28 mouse cellular contexts compared by ENCODE assay signal in genomic region chr17:15455203-15455602, GRCm38 (mm10). TPM values are rescaled to one million over a fixed set of nuclear protein-coding genes. Genes with fewer than 3 reads are reported as not detected.
DNase-seq lines count a peak whose midpoint lies in the region; TF ChIP-seq lines count a peak whose summit lies in the region.
"Had no signal": no experiment of that assay in that cellular context is flagged by ENCODE, and none has a peak within 500 bp of the region (broad histone marks: within the 10 kb centered on the region; RNA-seq: fewer than 3 reads in every experiment).

No protein-coding gene starts in this region.

- peak; percentile 22 for DNase-seq in heart, adult 11 months
- no peak for DNase-seq in heart, postnatal 36 days
- DNase-seq in 3T3-L1 (ENCODE audit: low read depth, low spot score) (peak; percentile 13), ES-E14 (ENCODE audit: low read depth, low spot score) (peak; percentile 26), ZHBTc4 (ENCODE audit: low read depth, low spot score) (peak; percentile 24)
- no peak for DNase-seq in spleen, postnatal 14 days (ENCODE audit: low spot score in 2 of 2)
- DNase-seq in left cerebral cortex, postnatal 14 days (ENCODE audit: low spot score in 2 of 2), result no peak
- DNase-seq: adrenal gland, adult 2 months; adrenal gland, postnatal 14 days; cerebellum, adult 11 months; cerebellum, adult 2 months; cerebellum, adult 9-11 months; cerebellum, postnatal 36 days; embryo, embryonic 11 days; forebrain, postnatal 0 days; gastrocnemius, adult 2 months; gastrocnemius, postnatal 36 days; heart, adult 18-20 months; heart, postnatal 10 days; heart, postnatal 4 days; kidney, adult 18-20 months had no signal

- no peak overlapping the region for H3K9ac ChIP-seq in ES-E14 (ENCODE audit: insufficient read depth, low read depth, low read length, poor library complexity, severe bottlenecking)
- H3K9ac ChIP-seq: embryonic facial prominence, embryonic 12.5 days; embryonic facial prominence, embryonic 15.5 days; forebrain, postnatal 0 days; heart, embryonic 12.5 days; heart, embryonic 15.5 days; hindbrain, embryonic 14.5 days had no signal

- in situ Hi-C loops in ES-E14 (cut with MboI; ENCODE audit: low sequenced_read_pairs in 2 of 2, unreplicated experiment in 2 of 2), result loop anchor here in 1 of 2 experiments (25.0 kb wide), 1 partner anchor 393 kb away; no protein-coding TSS in a partner anchor

- no peak overlapping the region for H3K27ac ChIP-seq in ES-E14 (ENCODE audit: insufficient read depth, low read depth, low read length, poor library complexity, severe bottlenecking)
- H3K27ac ChIP-seq: embryonic facial prominence, embryonic 12.5 days; embryonic facial prominence, embryonic 15.5 days; gastrocnemius, adult 2 months; heart, embryonic 15.5 days; hindbrain, embryonic 14.5 days; hindbrain, postnatal 0 days had no signal

- H3K36me3 ChIP-seq in ES-E14 (ENCODE audit: control insufficient read depth, insufficient read depth, low read length, poor library complexity, severe bottlenecking), result no peaks in the 10 kb centered on the region
- H3K36me3 ChIP-seq: embryonic facial prominence, embryonic 12.5 days; embryonic facial prominence, embryonic 15.5 days; heart, embryonic 12.5 days; heart, embryonic 15.5 days had no signal

- H3K9me3 ChIP-seq in ES-E14 (ENCODE audit: control insufficient read depth, insufficient read depth, low read depth, low read length), result no peaks in the 10 kb centered on the region
- H3K9me3 ChIP-seq: embryonic facial prominence, embryonic 12.5 days; embryonic facial prominence, embryonic 15.5 days; G1E; heart, embryonic 12.5 days; heart, embryonic 15.5 days had no signal

- intact Hi-C loops in heart, postnatal 36 days (cut with DNase I), result no loop called here
- intact Hi-C loops in left cerebral cortex, postnatal 14 days (cut with DNase I), result no loop called here

- H3K4me3 ChIP-seq in ES-E14 (ENCODE audit: insufficient read depth in 1 of 2, low read depth in 1 of 2, low read length in 2 of 2, poor library complexity in 1 of 2, severe bottlenecking in 1 of 2), result no peak overlapping the region
- H3K4me3 ChIP-seq: embryonic facial prominence, embryonic 12.5 days; embryonic facial prominence, embryonic 15.5 days; gastrocnemius, adult 2 months; heart, embryonic 12.5 days; heart, embryonic 15.5 days had no signal

- H3K4me1 ChIP-seq in ES-E14 (ENCODE audit: control insufficient read depth in 2 of 2, insufficient read depth in 2 of 2, low read length in 2 of 2, poor library complexity in 1 of 2), result no peaks in the 10 kb centered on the region
- H3K4me1 ChIP-seq: embryonic facial prominence, embryonic 12.5 days; embryonic facial prominence, embryonic 15.5 days; heart, embryonic 15.5 days had no signal

TF ChIP-seq in ES-E14, 5 proteins besides CTCF, POLR2A, EP300 and RAD21:
- TF ChIP-seq MAFK (IDR thresholded peaks at IDR 0.05; ENCODE audit: insufficient read depth, low read depth, low read length) (peak; percentile 11; the same call in 1 of the 2 replicates), HCFC1 (IDR thresholded peaks at IDR 0.05; ENCODE audit: borderline replicate concordance, insufficient read depth, low read length) (no peak)

RNA-seq across cellular contexts. Expression of gene Psmb1, which starts 44.3 kb away (rescaled TPM):
- total RNA-seq in heart, postnatal 36 days (2021), result 100 to 1,000 TPM; 123 to 127 TPM
- total RNA-seq in ES-E14 (2012; rRNA removed), result 151 and 189 TPM in 2 replicates
- total RNA-seq in left cerebral cortex, postnatal 14 days (2021), result 100 to 1,000 TPM; 124 to 125 TPM

RNA-seq across cellular contexts. Expression of gene Tbp, which starts 44.5 kb away (rescaled TPM):
- 10 to 100 TPM in 1 of 2 experiments, 1 to 10 TPM in 1; 8.2 to 12.8 TPM for total RNA-seq in heart, postnatal 36 days (2021)
- total RNA-seq in ES-E14 (2012; rRNA removed), result 35.6 and 39.4 TPM in 2 replicates
- total RNA-seq in left cerebral cortex, postnatal 14 days (2021), result 10 to 100 TPM; 25.3 to 31.0 TPM

RNA-seq across cellular contexts. Expression of gene Fam120b, which starts 59.2 kb away (rescaled TPM):
- 10 to 100 TPM; 11.4 to 11.9 TPM for total RNA-seq in heart, postnatal 36 days (2021)
- 7.1 and 9.2 TPM in 2 replicates for total RNA-seq in ES-E14 (2012; rRNA removed)
- 10 to 100 TPM; 34.2 to 38.5 TPM for total RNA-seq in left cerebral cortex, postnatal 14 days (2021)

Comparison
In these comparisons a context has a peak if more than half of its experiments do, and no peak if none do; other contexts are left out.
1. DNase-seq: peak in heart, adult 11 months (single experiment), 3T3-L1 (single experiment), ES-E14 (single experiment) and ZHBTc4 (single experiment); none in heart, postnatal 36 days (0 of 2), spleen, postnatal 14 days (0 of 2) and left cerebral cortex, postnatal 14 days (0 of 2).